Mouse (Mus musculus): ENCODE measurements around the gene Prkaa2.

The Prkaa2 gene

DNA sequence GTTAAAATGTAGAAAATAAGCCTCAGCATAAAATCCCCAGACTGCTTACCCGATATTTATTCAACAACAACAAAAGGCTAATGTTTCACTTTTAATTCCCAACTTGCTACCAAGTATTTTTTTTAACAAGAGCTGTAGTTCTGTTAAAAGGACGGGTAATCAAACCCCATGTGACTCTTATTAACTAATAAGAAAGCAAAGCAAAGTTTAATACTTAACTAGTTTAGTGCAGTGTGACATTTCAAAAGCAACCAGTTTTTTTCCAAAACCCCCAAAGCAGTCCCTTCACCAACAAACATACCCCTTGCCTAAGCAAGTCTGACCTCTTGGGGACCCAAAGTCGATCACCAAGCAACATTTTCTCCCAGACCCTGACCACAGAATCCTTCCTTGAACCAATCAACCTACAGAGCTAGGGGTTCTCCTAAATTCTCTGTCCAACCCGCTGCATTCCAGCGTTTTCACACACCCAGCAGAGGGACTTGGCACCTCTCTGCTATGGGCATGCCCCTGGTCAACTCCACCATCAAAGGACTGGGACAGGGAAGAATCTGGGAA lies 970 bp downstream of the Prkaa2 start:
- ATAC-seq (ENCODE audit: low TSS enrichment) = peak; percentile 21; the same call in 1 of the 2 replicates

DNA sequence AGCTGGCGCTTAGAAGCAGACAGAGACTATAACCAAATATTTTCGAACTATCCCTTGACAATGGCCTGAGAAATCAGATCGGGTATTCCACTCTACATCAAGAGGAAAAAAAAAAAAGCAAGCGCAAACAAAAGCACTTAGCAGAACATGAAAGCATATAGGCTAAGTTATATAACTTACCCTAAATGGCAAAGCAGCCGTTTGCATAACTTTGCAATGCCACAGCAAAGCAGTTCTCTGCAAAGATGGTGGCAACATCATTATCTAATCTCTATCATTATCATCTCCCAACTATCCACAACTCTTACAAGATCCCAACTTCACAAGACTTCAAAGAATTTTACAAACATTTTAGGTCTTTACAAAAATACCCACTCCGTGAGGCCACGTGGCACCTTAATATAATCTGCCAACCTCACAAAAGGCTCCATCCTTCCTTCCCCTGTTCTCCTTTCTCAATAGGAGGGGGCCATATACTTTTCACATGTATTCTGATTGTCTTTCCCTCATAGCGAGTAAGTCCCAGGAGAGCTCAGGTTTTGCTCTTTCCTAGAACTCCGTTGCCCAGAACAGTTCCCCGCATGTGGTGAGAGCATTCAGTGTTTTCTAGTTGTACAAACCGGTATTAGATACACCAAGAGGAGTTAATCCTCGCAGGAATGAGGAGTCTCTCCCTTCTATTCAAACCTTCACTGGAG lies 1.6 kb downstream of the Prkaa2 start:
- ATAC-seq (ENCODE audit: low TSS enrichment) = peak; percentile 38; the same call in 1 of the 2 replicates

DNA sequence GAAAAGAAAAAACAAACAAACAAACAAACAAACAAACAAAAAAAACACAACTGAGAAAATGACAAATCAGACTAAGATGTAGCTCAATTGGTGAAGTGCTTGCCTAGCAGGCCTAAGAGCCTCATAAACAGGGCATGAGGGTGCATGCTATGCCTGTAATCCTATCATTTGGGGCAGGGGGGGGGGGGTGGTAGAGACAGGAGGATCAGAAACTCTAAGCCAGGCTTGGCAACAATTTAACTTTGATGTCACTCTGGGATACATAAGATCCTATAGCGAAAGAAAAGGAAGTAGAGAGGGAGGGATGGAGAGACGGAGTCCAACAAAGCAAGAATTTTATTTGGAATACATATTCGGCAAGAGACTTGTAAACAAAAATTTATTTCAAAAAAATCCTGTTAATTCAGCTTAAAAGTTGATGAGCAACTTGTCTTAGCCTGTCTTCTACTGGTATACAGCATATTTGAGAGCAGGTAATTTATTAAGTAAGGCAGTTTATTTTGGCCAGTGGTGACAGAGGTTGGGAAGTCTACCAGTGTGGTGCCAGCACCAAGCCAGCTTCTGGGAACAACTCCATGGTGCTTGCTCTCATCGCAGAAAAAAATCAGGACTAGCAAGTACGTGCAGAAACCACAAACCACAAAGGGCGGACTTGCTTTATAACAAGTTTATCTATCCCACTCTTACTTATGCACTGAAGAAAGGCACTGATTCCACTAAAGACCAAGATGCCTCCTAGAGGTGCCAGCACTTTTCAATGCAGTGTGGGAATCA lies 5.4 kb downstream of the Prkaa2 start:
- ATAC-seq (ENCODE audit: low TSS enrichment) = no peak

DNA sequence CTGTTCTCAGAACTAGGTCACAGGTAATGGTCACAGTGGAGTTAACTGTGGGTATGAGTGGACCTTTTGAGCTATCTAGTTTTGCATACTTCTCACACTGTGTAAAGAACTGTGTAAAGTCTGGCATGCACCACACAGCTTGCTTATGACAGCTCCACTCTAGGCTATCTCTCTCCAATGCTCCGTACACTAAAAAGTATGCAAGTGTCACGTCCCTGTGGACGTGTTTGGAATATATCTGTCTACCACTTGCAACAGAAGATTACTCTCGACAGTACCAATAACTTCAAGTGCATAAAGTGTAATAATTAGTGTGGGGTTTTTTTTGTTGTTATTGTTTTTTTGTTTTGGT lies 8.4 kb downstream of the Prkaa2 start:
- ATAC-seq (ENCODE audit: low TSS enrichment) = 0 out of 2 replicates have a peak, but pooled peaks have one; percentile 21

DNA sequence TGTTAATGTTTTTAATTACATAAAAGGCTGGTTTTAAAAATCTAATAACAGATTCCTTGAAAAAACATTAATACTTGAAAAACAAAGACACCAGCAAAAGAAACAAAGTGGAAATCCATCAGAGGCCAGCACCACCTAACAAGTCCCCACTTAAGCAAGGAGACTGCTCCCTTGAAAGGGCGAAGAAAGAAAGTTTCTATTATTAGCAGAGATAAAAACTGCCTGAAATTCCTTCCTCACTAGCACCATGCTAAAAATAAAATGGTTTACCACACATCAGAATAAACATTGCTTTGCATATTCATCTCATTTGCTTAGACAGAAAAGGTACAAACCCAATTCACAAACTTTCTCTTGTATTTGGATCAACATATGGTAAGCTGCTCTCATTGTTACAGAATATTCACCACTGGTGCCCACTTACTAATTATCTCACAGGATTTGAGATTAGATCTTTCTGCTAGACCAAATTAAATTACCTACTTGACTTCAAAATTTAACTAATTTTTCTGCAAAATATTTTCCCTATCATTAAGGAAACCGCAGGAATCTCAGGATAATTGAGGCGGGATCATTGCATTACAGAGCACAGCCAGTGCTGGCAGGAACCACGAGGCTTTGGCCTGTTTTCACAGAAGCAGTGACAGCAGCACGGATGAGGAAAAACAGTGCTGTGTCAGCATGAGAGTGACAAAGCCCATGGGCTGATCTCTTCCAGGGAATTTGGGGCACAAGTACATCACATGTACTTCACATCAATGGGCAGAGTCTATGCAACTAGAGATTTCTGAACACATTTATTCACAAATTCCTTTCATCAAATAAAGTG lies 9.0 kb downstream of the Prkaa2 start:
- ATAC-seq (ENCODE audit: low TSS enrichment) = peak; percentile 69

DNA sequence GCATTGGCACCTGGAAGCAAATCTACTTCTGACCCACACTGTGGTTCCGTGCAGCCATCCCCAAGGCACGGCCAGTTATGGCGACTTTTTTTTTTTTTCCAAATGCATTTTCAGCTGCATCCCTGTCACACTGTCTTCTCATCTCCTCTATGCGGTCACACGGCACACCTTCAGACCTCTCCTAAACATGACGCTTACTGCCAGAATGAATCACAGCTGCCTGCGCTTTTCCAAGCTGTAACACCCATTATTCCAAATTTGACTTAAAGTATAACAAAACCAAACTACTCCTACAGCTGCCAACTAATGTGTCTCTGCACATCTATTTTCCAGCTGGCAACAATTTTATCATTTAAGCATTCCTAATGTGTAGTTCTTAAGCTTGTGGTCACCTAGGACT lies 11.0 kb downstream of the Prkaa2 start:
- peak; percentile 62 for ATAC-seq (ENCODE audit: low TSS enrichment)

DNA sequence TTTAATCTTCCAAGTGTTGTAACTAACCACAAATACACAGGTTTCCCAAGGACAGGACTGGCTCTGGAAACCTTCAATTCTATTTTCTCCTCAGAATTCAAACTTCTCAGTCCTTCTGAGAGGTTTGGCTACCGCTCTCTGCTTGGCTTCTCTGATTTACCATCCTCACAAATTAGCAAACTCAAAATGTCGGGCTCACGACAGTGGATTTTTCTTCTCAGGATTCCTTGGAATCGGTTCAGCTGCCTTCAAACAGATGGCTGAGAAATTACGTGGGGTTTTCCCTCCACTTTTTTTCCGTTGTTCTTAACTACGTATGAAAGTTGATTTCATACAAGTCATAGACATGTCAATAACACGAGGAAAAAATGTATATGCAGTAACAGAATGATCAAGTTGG lies 11.5 kb downstream of the Prkaa2 start:
- peak; percentile 55 for ATAC-seq (ENCODE audit: low TSS enrichment)

DNA sequence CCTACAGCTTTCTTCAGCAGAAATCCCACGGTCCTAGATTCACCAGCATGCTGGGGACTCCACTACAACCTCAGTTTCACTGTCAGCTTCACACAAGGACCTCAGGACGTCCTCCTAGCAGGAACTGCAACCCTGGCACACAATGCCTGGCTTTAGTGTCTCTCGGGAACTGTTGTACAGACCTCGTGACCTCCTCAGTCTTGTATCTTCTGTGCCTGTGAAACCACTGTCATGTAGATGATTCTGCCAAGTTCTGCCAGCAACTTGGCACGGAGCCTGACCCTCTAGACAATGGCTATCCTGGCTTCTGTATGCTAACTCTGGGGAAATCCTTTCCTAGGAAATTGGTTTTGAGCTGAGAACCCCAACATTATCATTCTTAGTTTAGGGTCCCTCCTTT lies 14.4 kb downstream of the Prkaa2 start:
- ATAC-seq (ENCODE audit: low TSS enrichment) = peak; percentile 4; the same call in 1 of the 2 replicates

DNA sequence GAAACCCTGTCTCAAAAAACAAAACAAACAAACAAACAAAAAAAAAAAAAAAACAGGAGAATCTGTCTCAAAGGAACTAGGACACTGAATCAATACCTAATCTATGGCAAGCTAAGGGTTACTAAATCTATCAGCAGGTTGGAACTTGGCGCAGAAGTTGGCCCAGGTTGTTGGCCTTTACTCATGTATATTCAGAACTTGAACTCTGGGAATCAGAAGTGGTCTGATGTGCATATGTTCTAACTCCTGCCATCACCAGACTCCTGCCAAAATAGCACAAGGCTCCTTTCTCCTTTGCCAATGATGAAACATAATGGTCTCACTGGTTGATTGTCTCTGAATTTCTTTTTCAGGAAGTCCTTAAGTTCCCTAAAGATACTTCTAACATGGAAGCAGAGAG lies 15.7 kb downstream of the Prkaa2 start:
- no peak for ATAC-seq (ENCODE audit: low TSS enrichment)

DNA sequence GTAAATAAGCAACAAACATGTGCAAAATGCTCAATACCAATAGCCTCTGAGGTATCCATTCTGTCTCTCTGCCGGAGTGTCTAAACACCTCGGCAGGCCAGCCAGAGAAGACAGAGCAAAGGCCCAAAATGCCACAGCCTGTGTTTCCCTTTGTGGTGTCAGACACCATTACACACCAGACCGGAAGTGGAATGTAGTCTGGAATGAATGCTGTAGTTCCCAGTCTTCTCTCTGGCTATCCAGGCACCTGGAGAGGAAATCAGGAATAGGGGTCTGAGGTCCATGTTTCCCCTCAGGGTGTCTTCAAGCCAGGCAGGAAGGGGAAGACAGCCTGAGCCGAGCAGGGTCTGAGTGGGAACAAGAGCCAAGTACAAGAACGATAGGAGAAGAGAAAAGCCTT lies 19.3 kb downstream of the Prkaa2 start:
- no peak for ATAC-seq (ENCODE audit: low TSS enrichment)

DNA sequence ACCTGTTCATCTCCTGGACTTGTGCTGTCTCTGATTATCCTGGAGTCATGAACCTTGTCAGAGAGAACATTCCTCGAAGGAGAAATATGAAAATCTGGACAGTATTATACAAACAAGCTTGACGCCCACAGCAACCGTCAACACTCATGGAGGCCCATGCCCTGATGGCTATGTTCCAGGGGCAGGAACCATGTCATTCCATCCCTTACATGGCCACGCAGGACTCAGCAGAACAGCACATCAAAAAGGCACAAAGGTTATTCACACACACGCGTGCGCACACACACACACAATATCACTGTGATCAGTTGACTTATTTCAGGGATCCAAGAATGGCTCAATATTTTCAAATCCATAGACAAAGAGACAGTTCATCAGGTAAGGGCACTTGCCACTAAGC lies 20.3 kb downstream of the Prkaa2 start:
- no peak for ATAC-seq (ENCODE audit: low TSS enrichment)

DNA sequence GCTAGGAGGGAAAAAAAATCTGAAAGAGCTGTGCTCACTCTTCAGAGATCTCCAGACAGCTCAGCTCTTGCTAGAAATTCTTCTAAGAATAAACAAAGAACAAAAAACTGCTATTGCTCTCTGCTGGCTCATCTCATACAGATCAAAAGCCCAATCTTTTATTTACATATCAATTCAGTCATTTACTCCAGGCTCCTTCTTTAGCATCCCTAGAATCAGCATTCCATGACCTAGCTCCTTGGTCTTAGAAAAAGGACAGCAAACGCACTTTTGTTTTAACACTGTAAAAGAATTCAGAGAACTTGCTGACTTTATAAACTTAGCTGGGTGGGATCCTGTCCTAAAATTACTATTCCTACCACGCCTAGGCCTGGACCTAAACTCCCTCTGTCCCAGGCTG lies 21.0 kb downstream of the Prkaa2 start:
- peak; percentile 51; the same call in 1 of the 2 replicates for ATAC-seq (ENCODE audit: low TSS enrichment)

DNA sequence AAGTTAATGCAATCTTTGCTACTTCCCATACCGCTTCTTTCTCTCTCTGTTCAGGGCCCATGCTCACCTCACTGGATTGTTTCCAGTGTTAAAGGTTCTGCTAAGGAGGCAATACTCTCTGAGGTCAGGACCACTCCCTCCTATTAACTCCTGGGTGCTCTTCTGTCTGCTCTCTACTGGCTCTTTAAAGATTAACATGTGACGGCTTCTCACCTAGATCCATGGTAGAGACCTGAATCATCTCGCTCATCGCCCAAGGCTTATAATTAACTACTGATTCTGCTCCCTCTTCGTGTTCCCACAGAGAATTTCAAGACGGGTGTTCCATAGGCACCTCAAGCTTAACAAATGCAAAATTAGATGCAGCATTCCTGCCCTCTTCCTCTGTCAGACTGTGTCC lies 33.5 kb downstream of the Prkaa2 start:
- ATAC-seq (ENCODE audit: low TSS enrichment) = no peak

DNA sequence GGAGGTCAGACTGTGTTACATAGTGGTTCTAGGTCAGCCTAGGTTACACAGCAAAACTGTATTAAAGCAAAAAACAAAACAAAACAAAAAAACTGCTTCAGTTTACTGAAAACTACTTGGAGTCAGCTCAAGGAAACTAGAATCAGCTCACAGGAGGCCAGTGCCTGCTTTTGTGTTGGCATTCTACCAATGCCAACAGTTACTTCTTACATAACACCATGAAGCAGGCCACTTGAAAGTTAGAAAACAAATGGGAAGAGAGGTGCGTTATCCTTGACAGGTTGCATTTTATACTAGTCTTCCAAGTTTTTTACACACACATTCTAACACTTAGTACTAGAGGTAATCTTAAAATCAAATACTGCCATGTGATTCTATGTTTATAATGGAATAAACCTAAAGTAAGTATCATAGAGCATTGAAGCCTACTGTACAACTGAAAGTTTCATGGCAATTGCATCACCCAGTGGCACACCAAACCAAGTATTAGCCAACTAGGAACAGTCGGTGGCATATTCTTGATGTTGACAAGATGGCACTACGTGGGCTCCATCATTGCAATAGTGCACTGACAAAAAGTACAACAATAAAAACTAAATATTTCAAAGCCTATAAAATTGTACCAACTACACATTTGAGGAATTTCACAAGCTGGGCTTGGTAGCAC lies 37.8 kb downstream of the Prkaa2 start:
- peak; percentile 57; the same call in 1 of the 2 replicates for ATAC-seq (ENCODE audit: low TSS enrichment)

DNA sequence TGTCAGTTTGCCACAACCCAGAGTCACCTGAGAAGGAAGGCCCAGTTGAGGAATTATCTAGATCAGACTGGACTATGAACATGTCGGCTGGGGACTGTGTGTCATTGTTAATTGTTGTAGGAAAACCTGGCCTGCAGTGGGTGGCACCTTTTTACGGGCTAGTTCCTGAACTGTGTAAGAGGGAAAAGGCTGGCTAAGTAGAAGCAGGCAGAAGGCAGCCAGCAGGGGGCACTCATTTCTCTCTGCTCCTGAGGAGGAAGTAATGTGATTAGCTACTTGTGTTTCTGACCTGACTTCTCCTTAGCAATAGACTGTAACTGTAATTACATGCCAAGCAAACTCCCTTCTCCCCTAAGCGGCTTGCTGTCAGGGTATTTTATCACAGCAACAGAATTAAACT lies 38.7 kb downstream of the Prkaa2 start:
- ATAC-seq (ENCODE audit: low TSS enrichment) = peak; percentile 96

DNA sequence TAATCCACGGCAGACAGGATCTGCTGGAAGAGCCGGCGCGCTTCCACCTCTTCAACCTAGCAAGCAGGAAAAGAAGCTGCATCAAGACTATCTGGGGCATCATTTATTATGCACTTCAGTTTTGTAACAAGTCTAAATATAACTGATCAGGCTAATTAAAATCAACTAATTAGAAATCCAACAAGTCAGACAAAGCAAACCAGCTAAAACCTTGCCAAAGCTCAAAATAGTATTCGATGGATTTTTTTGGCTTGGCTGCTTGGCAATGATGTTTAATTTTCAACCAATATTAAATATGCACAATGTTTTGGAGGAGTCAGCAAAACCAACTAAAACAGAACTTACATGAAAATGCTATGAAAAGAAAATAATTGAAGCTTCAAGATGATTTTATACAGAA lies 58.4 kb downstream of the Prkaa2 start:
- ATAC-seq (ENCODE audit: low TSS enrichment) = peak; percentile 46; the same call in 1 of the 2 replicates

DNA sequence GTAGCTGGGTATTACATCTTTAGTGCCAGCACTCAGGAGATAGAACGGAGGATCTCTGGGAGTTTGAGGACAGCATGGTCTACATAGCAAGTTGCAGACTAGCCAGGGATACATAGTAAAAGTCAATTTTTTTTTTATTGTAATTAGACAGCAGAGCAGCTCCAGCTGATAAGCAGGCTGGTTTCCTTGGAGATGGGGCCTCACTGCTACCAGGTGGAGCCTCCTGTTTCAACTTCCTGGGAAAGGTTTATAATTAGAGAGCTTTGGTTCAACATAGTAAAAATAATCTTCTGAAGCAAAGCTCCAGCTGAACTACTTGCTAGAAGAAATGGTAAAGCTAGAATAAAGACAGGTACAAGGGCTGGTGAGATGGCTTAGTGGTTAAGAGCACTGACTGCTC lies 59.6 kb downstream of the Prkaa2 start:
- no peak for ATAC-seq (ENCODE audit: low TSS enrichment)

DNA sequence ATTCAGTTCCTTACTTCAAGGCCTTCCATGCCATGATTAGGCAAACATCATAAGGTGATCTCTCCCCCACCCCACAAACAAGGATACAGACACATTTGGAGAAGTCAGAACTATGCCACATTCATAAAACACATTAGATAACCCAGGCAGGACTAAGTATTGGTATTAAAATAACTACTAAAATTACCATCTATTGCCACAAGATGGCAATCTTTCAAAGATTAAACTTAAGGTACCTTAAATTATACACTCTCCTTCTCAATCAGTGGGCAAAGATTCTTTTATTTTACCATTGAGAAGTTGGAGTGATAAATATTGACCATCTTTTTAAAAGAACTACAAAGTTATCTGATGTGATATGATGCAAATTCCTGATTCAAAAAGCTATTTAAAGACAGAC lies 75.4 kb downstream of the Prkaa2 start:
- no peak for ATAC-seq (ENCODE audit: low TSS enrichment)

DNA sequence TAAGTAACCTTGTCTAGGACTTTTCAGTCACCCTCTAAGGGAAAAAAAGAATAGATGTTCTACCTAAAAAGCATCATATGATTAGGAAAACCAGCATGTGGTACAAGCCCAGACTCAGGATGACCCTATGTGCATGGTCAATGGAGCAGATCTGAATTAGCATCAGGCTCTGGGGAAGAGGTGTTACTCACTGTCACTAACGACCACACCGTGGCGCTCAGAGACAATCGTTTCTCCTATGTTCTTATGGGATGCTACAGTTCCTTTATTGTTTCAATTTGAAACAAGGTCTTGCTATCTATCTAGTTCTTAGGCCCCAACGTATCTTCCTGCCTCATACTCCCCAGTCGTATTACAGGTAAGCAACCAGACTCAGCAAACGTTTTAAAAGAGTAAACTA lies 76.5 kb downstream of the Prkaa2 start:
- peak; percentile 61; the same call in 1 of the 2 replicates for ATAC-seq (ENCODE audit: low TSS enrichment)

DNA sequence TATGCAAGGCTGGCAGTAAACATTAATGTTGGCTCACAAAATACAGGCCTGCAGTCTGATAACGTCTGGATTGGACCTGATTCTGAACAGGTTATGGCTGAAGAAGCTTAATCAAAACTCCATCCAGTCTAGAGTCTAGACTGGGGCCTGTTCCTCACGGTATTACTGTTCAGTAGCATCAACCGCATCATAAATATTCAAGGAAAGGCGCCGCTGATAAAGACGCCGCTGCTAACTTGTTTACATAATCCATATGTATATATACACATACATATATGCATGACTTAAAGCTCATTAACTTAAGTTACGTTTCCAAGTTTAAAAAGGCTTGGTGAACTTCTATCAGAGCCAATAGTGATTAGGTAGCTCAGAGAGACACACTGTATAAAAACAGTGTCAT lies 78.6 kb downstream of the Prkaa2 start:
- no peak for ATAC-seq (ENCODE audit: low TSS enrichment)

DNA sequence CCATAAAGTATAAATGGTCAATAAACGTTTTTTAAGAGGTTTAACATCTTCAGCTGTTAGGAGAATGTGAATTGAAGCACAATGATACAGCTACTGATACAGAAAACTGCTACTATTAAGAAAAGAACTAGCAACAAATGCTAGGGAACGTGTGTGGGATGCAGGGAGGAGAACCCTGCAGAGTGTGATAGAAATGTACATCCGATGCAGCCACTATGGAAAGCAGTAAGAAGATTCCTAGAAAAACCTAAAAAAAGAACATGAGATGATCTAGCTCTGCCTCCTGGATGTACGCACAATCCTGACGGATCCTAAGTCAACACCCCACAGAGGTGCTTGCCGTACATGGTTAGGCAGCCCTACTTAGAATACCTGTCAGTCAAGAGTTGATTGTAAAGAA lies 82.4 kb downstream of the Prkaa2 start:
- peak; percentile 87 for ATAC-seq (ENCODE audit: low TSS enrichment)

Measured in frontal cortex, adult (tissue).